Mouse (Mus musculus) ovary, postnatal 36 days (tissue): ENCODE data around the gene Chp1.
"Not testable (repeated sequence)": the region's sequence is repeated elsewhere in the genome, so short reads cannot be mapped to it uniquely, and the experiment has no call there.

ENCODE experiments used
- DNase-seq: peaks from one replicate; pipeline ENCODE4 v3.0.0; 2022; ENCODE audit warnings: low spot score, mixed read lengths

Gene Chp1

GRCm38 (mm10) chr2:119547522-119548370 is at the start of gene Chp1, which contains the start of gene Exd1:
Chp1 (plus strand) TSS chr2:119547697.
Exd1 (minus strand) TSS chr2:119547627.
- DNase-seq, result peak; percentile 99

GRCm38 (mm10) chr2:119498859-119499258 is 48.6 kb upstream of the Chp1 start:
- DNase-seq, result no peak

- DNase-seq, result no peak
Measured at GRCm38 (mm10) chr2:119500965-119501652, 46.4 kb upstream of the Chp1 start.

GRCm38 (mm10) chr2:119507108-119507507 is 40.4 kb upstream of the Chp1 start:
- no peak for DNase-seq

- DNase-seq, result not testable (repeated sequence)
Measured at GRCm38 (mm10) chr2:119508518-119508917, 39.0 kb upstream of the Chp1 start.

- DNase-seq, result no peak
Measured at GRCm38 (mm10) chr2:119510856-119511255, 36.6 kb upstream of the Chp1 start.

- no peak for DNase-seq
Measured at GRCm38 (mm10) chr2:119512292-119512691, 35.2 kb upstream of the Chp1 start.

GRCm38 (mm10) chr2:119514026-119514522 is 33.4 kb upstream of the Chp1 start:
- no peak for DNase-seq

GRCm38 (mm10) chr2:119516811-119517210 is 30.7 kb upstream of the Chp1 start:
- DNase-seq, result no peak

- DNase-seq, result no peak
Measured at GRCm38 (mm10) chr2:119520550-119520949, 26.9 kb upstream of the Chp1 start.

- no peak for DNase-seq
Measured at GRCm38 (mm10) chr2:119523836-119524235, 23.7 kb upstream of the Chp1 start.

GRCm38 (mm10) chr2:119525422-119525821 is 22.1 kb upstream of the Chp1 start:
- no peak for DNase-seq

- no peak for DNase-seq
Measured at GRCm38 (mm10) chr2:119538802-119539201, 8.7 kb upstream of the Chp1 start.

- DNase-seq, result peak; percentile 52
Measured at GRCm38 (mm10) chr2:119542106-119542505, 5.4 kb upstream of the Chp1 start.

- no peak for DNase-seq
Measured at GRCm38 (mm10) chr2:119543656-119544055, 3.8 kb upstream of the Chp1 start.

GRCm38 (mm10) chr2:119546848-119547521 is 512 bp upstream of the Chp1 start:
- DNase-seq, result peak; percentile 80

- no peak for DNase-seq
Measured at GRCm38 (mm10) chr2:119548371-119548660, 819 bp downstream of the Chp1 start.

- no peak for DNase-seq
Measured at GRCm38 (mm10) chr2:119548691-119549090, 1.2 kb downstream of the Chp1 start.

GRCm38 (mm10) chr2:119549678-119550077 is 2.2 kb downstream of the Chp1 start:
- DNase-seq, result no peak

GRCm38 (mm10) chr2:119558039-119558438 is 10.5 kb downstream of the Chp1 start:
- no peak for DNase-seq

GRCm38 (mm10) chr2:119558737-119559340 is 11.3 kb downstream of the Chp1 start:
- no peak for DNase-seq

- DNase-seq, result no peak
Measured at GRCm38 (mm10) chr2:119561794-119562193, 14.3 kb downstream of the Chp1 start.
